Mouse (Mus musculus): Measurements from ENCODE around the gene Thra. TPM values are rescaled to one million over a fixed set of nuclear protein-coding genes. Genes with fewer than 3 reads are reported as not detected.
"Not testable (repeated sequence)": the region's sequence is repeated elsewhere in the genome, so short reads cannot be mapped to it uniquely, and the experiment has no call there.

The Thra gene
- 100 to 1,000 TPM; 181 to 195 TPM for total RNA-seq (2021)
- long read RNA-seq, experiment 1, transcript Thra-201 (10 exons, 2,452 nt), result major isoform, 12 of 48 reads
- long read RNA-seq, experiment 1, partial matches to known transcripts, result 14 of 48 reads
- long read RNA-seq, experiment 1, other reads (novel, unspliced or antisense), result 20 of 48 reads
- long read RNA-seq, experiment 2, transcript Thra-201 (10 exons, 2,452 nt), result major isoform, 21 of 78 reads
- long read RNA-seq, experiment 2, transcript Thra-202 (9 exons, 2,246 nt), result minor isoform, 6 of 78 reads
- long read RNA-seq, experiment 2, partial matches to known transcripts, result 19 of 78 reads
- long read RNA-seq, experiment 2, other reads (novel, unspliced or antisense), result 32 of 78 reads

- no peak for DNase-seq (ENCODE audit: low spot score in 2 of 2)
Measured at GRCm38 (mm10) chr11:98740393-98741050, at the start of gene Thra. TSS of gene Thra (plus strand) at chr11:98740638.

- no peak for DNase-seq (ENCODE audit: low spot score in 2 of 2)
Measured at GRCm38 (mm10) chr11:98693201-98693600, 47.2 kb upstream of the Thra start.

- DNase-seq (ENCODE audit: low spot score in 2 of 2), result no peak
Measured at GRCm38 (mm10) chr11:98693746-98694145, 46.7 kb upstream of the Thra start.

- DNase-seq (ENCODE audit: low spot score in 2 of 2), result no peak
Measured at GRCm38 (mm10) chr11:98694301-98694700, 46.1 kb upstream of the Thra start.

- no peak for DNase-seq (ENCODE audit: low spot score in 2 of 2)
Measured at GRCm38 (mm10) chr11:98695408-98695807, 45.0 kb upstream of the Thra start.

GRCm38 (mm10) chr11:98696454-98697216 lies 43.8 kb upstream of the Thra start:
- no peak for DNase-seq (ENCODE audit: low spot score in 2 of 2)

GRCm38 (mm10) chr11:98697225-98697624 lies 43.2 kb upstream of the Thra start:
- DNase-seq (ENCODE audit: low spot score in 2 of 2), result no peak

GRCm38 (mm10) chr11:98698849-98699640 lies 41.4 kb upstream of the Thra start:
- DNase-seq (ENCODE audit: low spot score in 2 of 2), result no peak

- peak; percentile 49 to 52 for DNase-seq (ENCODE audit: low spot score in 2 of 2)
Measured at GRCm38 (mm10) chr11:98699911-98700310, 40.5 kb upstream of the Thra start.

GRCm38 (mm10) chr11:98701213-98701670 lies 39.2 kb upstream of the Thra start, which contains the start of gene Csf3:
TSS of gene Csf3 (plus strand) at chr11:98701263.
- DNase-seq (ENCODE audit: low spot score in 2 of 2), result no peak

- no peak for DNase-seq (ENCODE audit: low spot score in 2 of 2)
Measured at GRCm38 (mm10) chr11:98702323-98702722, 38.1 kb upstream of the Thra start.

GRCm38 (mm10) chr11:98705021-98705420 lies 35.4 kb upstream of the Thra start:
- no peak for DNase-seq (ENCODE audit: low spot score in 2 of 2)

GRCm38 (mm10) chr11:98707401-98708281 lies 32.8 kb upstream of the Thra start:
- no peak for DNase-seq (ENCODE audit: low spot score in 2 of 2)

GRCm38 (mm10) chr11:98708282-98708956 lies 32.0 kb upstream of the Thra start:
- no peak for DNase-seq (ENCODE audit: low spot score in 2 of 2)

- DNase-seq (ENCODE audit: low spot score in 2 of 2), result no peak
Measured at GRCm38 (mm10) chr11:98709001-98709741, 31.3 kb upstream of the Thra start.

- DNase-seq (ENCODE audit: low spot score in 2 of 2), result peak; percentile 56 to 71
Measured at GRCm38 (mm10) chr11:98710416-98711045, 29.9 kb upstream of the Thra start.

- DNase-seq (ENCODE audit: low spot score in 2 of 2), result no peak
Measured at GRCm38 (mm10) chr11:98711046-98711434, 29.4 kb upstream of the Thra start.

GRCm38 (mm10) chr11:98712009-98712408 lies 28.4 kb upstream of the Thra start:
- DNase-seq (ENCODE audit: low spot score in 2 of 2), result not testable (repeated sequence)
